Mouse (Mus musculus) stomach, postnatal 0 days (tissue): Measurements from ENCODE around the gene Znrf3. TPM values are rescaled to one million over a fixed set of nuclear protein-coding genes. Genes with fewer than 3 reads are reported as not detected.

Source experiments
- ATAC-seq: fragments of 200-750 bp; cut with Nextera tagmentation; 2 replicates; pipeline ENCODE4 v1.8.0; 2017; ENCODE audit not compliant: low FRiP score, low TSS enrichment
- DNase-seq: peaks from one replicate; pipeline ENCODE4 v3.0.0-alpha.2; 2016; ENCODE audit warnings: low spot score
- H3K27ac ChIP-seq: fragments of 300-500 bp; sonication (generic); replicated peaks from 2 replicates; pipeline ENCODE4 v1.5.1; 2014; ENCODE audit warnings: mild to moderate bottlenecking, control low read depth
- H3K27me3 ChIP-seq: fragments of 300-500 bp; sonication (generic); 2 replicates; pipeline ENCODE4 v1.6.1; 2014; ENCODE audit warnings: low read length; ENCODE audit not compliant: control insufficient read depth, insufficient read depth
- H3K36me3 ChIP-seq: fragments of 300-500 bp; sonication (generic); 2 replicates; pipeline ENCODE4 v1.6.1; 2014; ENCODE audit warnings: low read length, mixed read lengths; ENCODE audit not compliant: control insufficient read depth, insufficient read depth
- H3K4me1 ChIP-seq: fragments of 300-500 bp; sonication (generic); replicated peaks from 2 replicates; pipeline ENCODE4 v1.6.1; 2014; ENCODE audit warnings: antibody characterized with exemption; ENCODE audit not compliant: control insufficient read depth, insufficient read depth
- H3K4me2 ChIP-seq: fragments of 300-500 bp; sonication (generic); replicated peaks from 2 replicates; pipeline ENCODE4 v1.6.1; 2014; ENCODE audit warnings: low read depth, mild to moderate bottlenecking, control low read depth, moderate library complexity
- H3K4me3 ChIP-seq: fragments of 300-500 bp; sonication (generic); 2 replicates; pipeline ENCODE4 v1.5.1; 2014; ENCODE audit warnings: low read depth, low read length, control low read depth
- H3K9ac ChIP-seq: fragments of 300-500 bp; sonication (generic); 2 replicates; pipeline ENCODE4 v1.6.1; 2014; ENCODE audit warnings: mild to moderate bottlenecking, low read length, control low read depth, mixed read lengths
- H3K9me3 ChIP-seq: fragments of 300-500 bp; sonication (generic); 2 replicates; pipeline ENCODE4 v1.6.1; 2016; ENCODE audit warnings: low read length; ENCODE audit not compliant: control insufficient read depth
- CTCF ChIP-seq: IDR thresholded peaks from 2 replicates; pipeline ENCODE4 v1.5.1; 2016; ENCODE audit warnings: antibody characterized with exemption, low read depth, mild to moderate bottlenecking, moderate library complexity
- EP300 ChIP-seq: optimal IDR thresholded peaks from 2 replicates; pipeline ENCODE3; 2016; ENCODE audit warnings: antibody characterized with exemption
- WGBS: fragments of 180-500 bp; shearing (Covaris S2); extraction: QIAGEN DNeasy Blood & Tissue Kit; methylation state at CpG from one replicate; pipeline ENCODE4 v1.1.7; 2014; 5-methylcytosine and 5-hydroxymethylcytosine counted together
- polyA plus RNA-seq: library from polyadenylated mRNA; unstranded; fragments of >200 nt; fragmentation: Nextera tagmentation; extraction: Ambion mirVana; gene quantifications from 2 replicates; pipeline ENCODE4 v1.2.1, GENCODE M21; 2015

Gene Znrf3
- polyA plus RNA-seq, 1 experiment from 2014 or later = 9.3 TPM

DNA sequence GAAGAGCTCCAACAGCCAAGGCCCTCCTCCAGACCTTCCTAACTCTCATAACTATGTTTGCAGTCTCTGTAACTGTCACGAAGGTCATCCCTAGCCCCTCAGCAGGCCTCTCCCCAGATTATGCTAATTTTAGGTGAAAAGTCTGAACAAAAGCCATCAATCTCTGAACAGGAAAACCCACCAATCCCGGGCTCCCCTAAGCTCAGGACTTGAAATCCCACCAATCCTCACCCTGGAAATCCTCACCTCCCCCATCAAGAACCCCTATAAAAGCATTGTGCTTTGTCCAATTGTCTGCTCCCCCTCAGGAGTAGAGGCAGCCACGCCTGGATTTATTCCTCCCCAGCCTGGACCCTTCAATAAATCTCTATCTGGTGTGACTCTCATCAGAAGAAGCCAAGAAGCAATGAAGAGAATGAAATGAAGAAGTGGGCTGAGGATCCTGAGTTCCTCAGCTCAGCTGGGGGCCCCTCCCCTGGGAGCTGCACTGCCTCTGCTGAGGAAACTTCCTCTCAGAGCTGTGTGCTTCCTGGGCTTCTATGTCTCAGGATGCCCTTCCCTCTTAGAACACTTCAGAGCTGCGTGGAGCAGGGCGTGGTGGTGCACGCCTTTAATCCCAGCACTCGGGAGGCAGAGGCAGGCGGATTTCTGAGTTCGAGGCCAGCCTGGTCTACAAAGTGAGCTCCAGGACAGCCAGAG lies 172.0 kb downstream of the Znrf3 start:
- H3K9ac ChIP-seq = no peak overlapping the region
- no peak for TF ChIP-seq CTCF
- no peak for TF ChIP-seq EP300
- H3K36me3 ChIP-seq = no peaks in the 10 kb centered on the region
- H3K27me3 ChIP-seq = no peaks in the 10 kb centered on the region
- no peak overlapping the region for H3K27ac ChIP-seq
- H3K4me3 ChIP-seq = no peak overlapping the region
- ATAC-seq (no peak), DNase-seq (no peak)
- H3K4me1 ChIP-seq = no peaks in the 10 kb centered on the region
- 65% methylated on average over 9 of the region's 9 CpGs for WGBS
- H3K9me3 ChIP-seq = no peaks in the 10 kb centered on the region
- no peak overlapping the region for H3K4me2 ChIP-seq

DNA sequence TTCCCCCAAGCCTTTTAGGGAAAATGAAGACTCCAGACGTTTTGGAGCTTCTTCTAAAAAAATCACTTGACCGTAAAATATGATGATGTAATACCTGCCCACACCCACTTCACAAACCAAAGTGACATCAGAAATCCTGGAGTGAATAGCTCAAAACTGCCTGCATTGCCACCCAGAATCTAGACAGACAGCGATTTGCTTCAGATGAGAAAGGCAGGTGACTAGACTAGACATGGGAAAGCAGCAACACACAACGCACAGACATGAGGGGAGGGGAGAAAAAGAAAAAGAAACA lies 172.6 kb downstream of the Znrf3 start:
- Histone ChIP-seq H3K27me3 (no peaks in the 10 kb centered on the region), H3K9ac (no peak overlapping the region), H3K9me3 (no peaks in the 10 kb centered on the region), H3K4me3 (no peak overlapping the region), H3K4me1 (no peaks in the 10 kb centered on the region), H3K4me2 (no peak overlapping the region), H3K36me3 (no peaks in the 10 kb centered on the region), H3K27ac (no peak overlapping the region)
- WGBS = 54% methylated on average over 4 of the region's 4 CpGs
- ATAC-seq (no peak), DNase-seq (no peak)
- TF ChIP-seq CTCF (no peak), EP300 (no peak)

DNA sequence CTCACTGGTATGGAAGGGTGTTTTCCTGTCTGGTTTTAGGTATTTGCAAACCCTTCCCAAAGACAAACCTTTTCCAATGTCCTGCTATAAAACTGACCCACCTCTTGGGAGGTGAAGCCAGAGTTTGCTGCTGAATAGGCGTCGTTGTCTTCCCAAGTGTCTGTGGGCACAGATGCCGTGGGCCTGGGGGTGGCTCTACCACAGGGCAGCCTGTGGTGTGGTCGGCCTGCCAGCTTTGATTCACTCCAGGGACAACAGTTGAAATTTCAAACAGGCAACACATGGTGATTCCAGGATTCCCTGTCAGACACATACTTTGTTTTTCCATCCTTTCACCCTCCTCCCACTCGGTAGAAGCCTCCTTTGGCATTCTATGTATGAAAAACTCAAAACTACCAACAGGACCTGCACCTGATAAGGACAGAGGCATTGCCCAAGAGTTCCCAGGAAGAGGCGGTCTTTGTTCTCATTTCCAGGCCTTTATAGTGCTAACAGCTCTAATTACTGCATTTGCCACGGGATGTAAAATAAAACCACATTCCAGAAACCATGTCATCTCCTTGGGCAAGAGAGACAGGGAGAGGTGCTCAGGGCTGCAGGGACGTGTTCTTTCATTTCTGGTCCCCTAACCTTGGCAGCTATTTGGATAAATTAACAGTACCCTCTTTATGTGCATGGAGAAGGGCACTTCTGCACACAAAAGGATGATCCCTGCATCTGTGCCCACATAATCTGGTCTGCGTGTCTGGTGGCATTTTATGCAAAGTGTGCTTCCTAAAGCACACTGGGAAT lies 173.2 kb downstream of the Znrf3 start:
- TF ChIP-seq EP300 (no peak), CTCF (no peak)
- 61% methylated on average over 9 of the region's 9 CpGs for WGBS
- Histone ChIP-seq H3K27ac (no peak overlapping the region), H3K4me2 (no peak overlapping the region), H3K9me3 (no peaks in the 10 kb centered on the region), H3K4me3 (no peak overlapping the region), H3K4me1 (no peaks in the 10 kb centered on the region), H3K9ac (no peak overlapping the region), H3K36me3 (no peaks in the 10 kb centered on the region), H3K27me3 (no peaks in the 10 kb centered on the region)
- DNase-seq = no peak
- ATAC-seq = no peak

DNA sequence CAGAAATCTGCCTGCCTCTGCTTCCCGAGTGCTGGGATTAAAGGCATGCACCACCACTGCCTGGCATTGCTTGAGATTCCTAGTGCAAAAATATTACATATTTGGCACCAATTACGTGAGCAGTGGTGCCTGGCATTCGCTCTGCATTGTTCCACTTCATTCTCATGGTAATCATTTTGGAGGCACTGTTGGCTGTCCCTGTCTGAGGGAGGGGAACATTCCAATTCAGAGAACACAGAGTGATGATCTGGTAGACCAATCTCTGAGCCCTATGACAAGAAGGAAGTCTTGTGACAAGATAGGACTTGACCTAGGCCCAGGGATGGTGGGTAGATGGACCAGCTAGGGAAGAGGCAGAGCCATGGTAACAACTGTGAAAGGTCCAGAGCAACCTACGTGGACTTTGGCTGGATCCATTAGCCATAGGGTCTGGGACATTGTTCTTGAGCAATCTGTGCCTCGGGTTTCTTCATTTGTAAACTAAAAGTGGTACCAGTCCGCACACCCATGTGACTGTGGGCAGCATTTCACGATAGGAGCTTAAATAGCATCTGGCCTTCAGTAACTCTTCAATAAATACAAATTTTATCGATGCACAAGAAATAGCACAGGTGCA lies 174.7 kb downstream of the Znrf3 start:
- no peak overlapping the region for H3K27ac ChIP-seq
- H3K9me3 ChIP-seq = no peaks in the 10 kb centered on the region
- no peaks in the 10 kb centered on the region for H3K27me3 ChIP-seq
- H3K4me3 ChIP-seq = no peak overlapping the region
- TF ChIP-seq CTCF (no peak), EP300 (no peak)
- no peak overlapping the region for H3K9ac ChIP-seq
- DNase-seq = no peak
- no peaks in the 10 kb centered on the region for H3K4me1 ChIP-seq
- no peak overlapping the region for H3K4me2 ChIP-seq
- no peaks in the 10 kb centered on the region for H3K36me3 ChIP-seq
- ATAC-seq = no peak
- 88% methylated on average over 8 of the region's 8 CpGs for WGBS

DNA sequence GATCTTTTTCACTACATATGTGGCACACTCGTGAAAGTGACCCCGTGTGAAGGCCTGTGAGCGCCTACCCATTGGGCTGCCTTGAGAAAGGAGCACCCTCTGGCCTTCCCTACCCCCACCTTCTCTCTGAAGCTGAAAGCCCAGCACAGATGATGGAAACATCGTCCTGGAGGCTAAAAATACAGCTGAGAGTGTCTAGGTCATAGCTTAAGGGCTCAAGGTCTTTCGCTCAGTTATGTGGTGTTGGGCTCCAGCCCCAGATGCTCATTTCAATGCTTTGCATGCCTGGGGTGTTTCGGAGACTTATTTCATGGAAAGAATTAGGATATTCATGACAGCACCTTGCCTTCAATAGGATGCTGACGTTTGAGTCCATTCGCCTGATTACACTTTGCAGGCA lies 178.9 kb downstream of the Znrf3 start:
- no peak overlapping the region for H3K4me2 ChIP-seq
- no peaks in the 10 kb centered on the region for H3K36me3 ChIP-seq
- H3K27me3 ChIP-seq = no peaks in the 10 kb centered on the region
- H3K4me3 ChIP-seq = no peak overlapping the region
- H3K9ac ChIP-seq = no peak overlapping the region
- TF ChIP-seq EP300 (no peak), CTCF (no peak)
- WGBS = 80% methylated on average over 8 of the region's 8 CpGs
- no peak for DNase-seq
- ATAC-seq = no peak
- no peak overlapping the region for H3K27ac ChIP-seq
- H3K9me3 ChIP-seq = no peaks in the 10 kb centered on the region
- H3K4me1 ChIP-seq = no peaks in the 10 kb centered on the region
